Mouse (Mus musculus): ENCODE data around the gene Cntnap2. TPM values are rescaled to one million over a fixed set of nuclear protein-coding genes. Genes with fewer than 3 reads are reported as not detected.
A peak's percentile ranks its signal among the peaks of the same experiment; 100 is the strongest.
"Not testable (repeated sequence)": the region's sequence is repeated elsewhere in the genome, so short reads cannot be mapped to it uniquely, and the experiment has no call there.

The Cntnap2 gene
- polyA plus RNA-seq, 1 experiment from 2014 or later: 7.8 TPM

GRCm38 (mm10) chr6:47109582-47110220 lies 2050.5 kb downstream of the Cntnap2 start:
- H3K4me3 ChIP-seq: no peak overlapping the region
- no peaks in the 10 kb centered on the region for H3K27me3 ChIP-seq (replicated peaks; ENCODE audit: low read depth, poor library complexity, severe bottlenecking)
- H3K36me3 ChIP-seq (replicated peaks): no peaks in the 10 kb centered on the region
- H3K4me1 ChIP-seq: no peaks in the 10 kb centered on the region
- WGBS: 41% methylated on average over 6 of the region's 6 CpGs
- no peak overlapping the region for H3K27ac ChIP-seq (replicated peaks)
- DNase-seq (ENCODE audit: low spot score): no peak
- H3K9me3 ChIP-seq: no peaks in the 10 kb centered on the region

- not testable (repeated sequence) for H3K27me3 ChIP-seq (replicated peaks; ENCODE audit: low read depth, poor library complexity, severe bottlenecking); H3K4me3 ChIP-seq; DNase-seq (ENCODE audit: low spot score); H3K36me3 ChIP-seq (replicated peaks); H3K4me1 ChIP-seq; H3K9me3 ChIP-seq; H3K27ac ChIP-seq (replicated peaks)
- no CpG with 5 or more reads among the region's 1 CpGs for WGBS
These were observed 2074.9 kb downstream of the Cntnap2 start for GRCm38 (mm10) chr6:47134063-47134462.

GRCm38 (mm10) chr6:47153018-47153417 lies 2093.9 kb downstream of the Cntnap2 start:
- H3K27me3 ChIP-seq (replicated peaks; ENCODE audit: low read depth, poor library complexity, severe bottlenecking); H3K36me3 ChIP-seq (replicated peaks); H3K9me3 ChIP-seq; H3K4me1 ChIP-seq; H3K4me3 ChIP-seq; H3K27ac ChIP-seq (replicated peaks); DNase-seq (ENCODE audit: low spot score): not testable (repeated sequence)
- WGBS: no CpG with 5 or more reads among the region's 1 CpGs

- DNase-seq (ENCODE audit: low spot score); H3K36me3 ChIP-seq (replicated peaks); H3K27me3 ChIP-seq (replicated peaks; ENCODE audit: low read depth, poor library complexity, severe bottlenecking); H3K4me1 ChIP-seq; H3K27ac ChIP-seq (replicated peaks); H3K4me3 ChIP-seq; H3K9me3 ChIP-seq: not testable (repeated sequence)
- WGBS: 70% methylated on average over 8 of the region's 8 CpGs
These were observed 2115.6 kb downstream of the Cntnap2 start for GRCm38 (mm10) chr6:47174580-47175294.

- H3K4me3 ChIP-seq: peak overlapping the region; percentile 35; the same call in 1 of the 2 replicates
- not testable (repeated sequence) for H3K27ac ChIP-seq (replicated peaks); H3K36me3 ChIP-seq (replicated peaks); H3K27me3 ChIP-seq (replicated peaks; ENCODE audit: low read depth, poor library complexity, severe bottlenecking); H3K9me3 ChIP-seq; H3K4me1 ChIP-seq
- 28% methylated on average over 10 of the region's 10 CpGs for WGBS
- peak; percentile 28 for DNase-seq (ENCODE audit: low spot score)
These were observed 2116.4 kb downstream of the Cntnap2 start for GRCm38 (mm10) chr6:47175356-47176156.

- WGBS: 59% methylated on average over 3 of the region's 3 CpGs
- H3K36me3 ChIP-seq (replicated peaks); H3K9me3 ChIP-seq; DNase-seq (ENCODE audit: low spot score); H3K27ac ChIP-seq (replicated peaks); H3K4me1 ChIP-seq; H3K27me3 ChIP-seq (replicated peaks; ENCODE audit: low read depth, poor library complexity, severe bottlenecking): not testable (repeated sequence)
- H3K4me3 ChIP-seq: peak overlapping the region; percentile 35; the same call in 1 of the 2 replicates
These were observed 2117.0 kb downstream of the Cntnap2 start for GRCm38 (mm10) chr6:47176157-47176555.

- H3K27ac ChIP-seq (replicated peaks); H3K27me3 ChIP-seq (replicated peaks; ENCODE audit: low read depth, poor library complexity, severe bottlenecking); H3K4me3 ChIP-seq; H3K9me3 ChIP-seq; H3K4me1 ChIP-seq; H3K36me3 ChIP-seq (replicated peaks); DNase-seq (ENCODE audit: low spot score): not testable (repeated sequence)
- WGBS: 65% methylated on average over 5 of the region's 5 CpGs
These were observed 2122.2 kb downstream of the Cntnap2 start for GRCm38 (mm10) chr6:47181372-47181771.

GRCm38 (mm10) chr6:47182252-47182651 lies 2123.1 kb downstream of the Cntnap2 start:
- no peaks in the 10 kb centered on the region for H3K9me3 ChIP-seq
- H3K36me3 ChIP-seq (replicated peaks): no peaks in the 10 kb centered on the region
- no peak overlapping the region for H3K4me3 ChIP-seq
- no peaks in the 10 kb centered on the region for H3K4me1 ChIP-seq
- WGBS: 61% methylated on average over 2 of the region's 2 CpGs
- DNase-seq (ENCODE audit: low spot score): no peak
- H3K27me3 ChIP-seq (replicated peaks; ENCODE audit: low read depth, poor library complexity, severe bottlenecking): no peaks in the 10 kb centered on the region
- H3K27ac ChIP-seq (replicated peaks): no peak overlapping the region

GRCm38 (mm10) chr6:47182756-47183155 lies 2123.6 kb downstream of the Cntnap2 start:
- Histone ChIP-seq H3K4me1 (no peaks in the 10 kb centered on the region), H3K27ac (replicated peaks) (no peak overlapping the region), H3K4me3 (no peak overlapping the region), H3K36me3 (replicated peaks) (no peaks in the 10 kb centered on the region), H3K27me3 (replicated peaks; ENCODE audit: low read depth, poor library complexity, severe bottlenecking) (no peaks in the 10 kb centered on the region), H3K9me3 (no peaks in the 10 kb centered on the region)
- no peak for DNase-seq (ENCODE audit: low spot score)
- 74% methylated on average over 1 of the region's 1 CpGs for WGBS

- H3K27ac ChIP-seq (replicated peaks); H3K4me1 ChIP-seq; H3K27me3 ChIP-seq (replicated peaks; ENCODE audit: low read depth, poor library complexity, severe bottlenecking); H3K4me3 ChIP-seq; DNase-seq (ENCODE audit: low spot score); H3K9me3 ChIP-seq; H3K36me3 ChIP-seq (replicated peaks): not testable (repeated sequence)
These were observed 2124.7 kb downstream of the Cntnap2 start for GRCm38 (mm10) chr6:47183850-47184249.

GRCm38 (mm10) chr6:47188193-47188592 lies 2129.0 kb downstream of the Cntnap2 start:
- no peak overlapping the region for H3K4me3 ChIP-seq
- H3K4me1 ChIP-seq: no peaks in the 10 kb centered on the region
- DNase-seq (ENCODE audit: low spot score): peak; percentile 36
- H3K27ac ChIP-seq (replicated peaks): no peak overlapping the region
- no peaks in the 10 kb centered on the region for H3K9me3 ChIP-seq
- no peaks in the 10 kb centered on the region for H3K36me3 ChIP-seq (replicated peaks)
- 65% methylated on average over 7 of the region's 7 CpGs for WGBS
- H3K27me3 ChIP-seq (replicated peaks; ENCODE audit: low read depth, poor library complexity, severe bottlenecking): 0 out of 2 replicates have a peak, but pooled peaks cover 3% of the 10 kb centered on the region

GRCm38 (mm10) chr6:47188596-47188995 lies 2129.4 kb downstream of the Cntnap2 start:
- WGBS: 90% methylated on average over 6 of the region's 6 CpGs
- not testable (repeated sequence) for H3K9me3 ChIP-seq; H3K27ac ChIP-seq (replicated peaks); H3K4me3 ChIP-seq; H3K27me3 ChIP-seq (replicated peaks; ENCODE audit: low read depth, poor library complexity, severe bottlenecking); H3K4me1 ChIP-seq; DNase-seq (ENCODE audit: low spot score); H3K36me3 ChIP-seq (replicated peaks)

GRCm38 (mm10) chr6:47190282-47190681 lies 2131.1 kb downstream of the Cntnap2 start:
- 70% methylated on average over 7 of the region's 7 CpGs for WGBS
- H3K4me1 ChIP-seq: no peaks in the 10 kb centered on the region
- H3K27me3 ChIP-seq (replicated peaks; ENCODE audit: low read depth, poor library complexity, severe bottlenecking): 0 out of 2 replicates have a peak, but pooled peaks cover 3% of the 10 kb centered on the region
- H3K4me3 ChIP-seq: no peak overlapping the region
- H3K9me3 ChIP-seq: no peaks in the 10 kb centered on the region
- H3K36me3 ChIP-seq (replicated peaks): no peaks in the 10 kb centered on the region
- H3K27ac ChIP-seq (replicated peaks): no peak overlapping the region
- no peak for DNase-seq (ENCODE audit: low spot score)
